20 mouse cellular contexts compared by ENCODE assay signal in the genomic region with DNA sequence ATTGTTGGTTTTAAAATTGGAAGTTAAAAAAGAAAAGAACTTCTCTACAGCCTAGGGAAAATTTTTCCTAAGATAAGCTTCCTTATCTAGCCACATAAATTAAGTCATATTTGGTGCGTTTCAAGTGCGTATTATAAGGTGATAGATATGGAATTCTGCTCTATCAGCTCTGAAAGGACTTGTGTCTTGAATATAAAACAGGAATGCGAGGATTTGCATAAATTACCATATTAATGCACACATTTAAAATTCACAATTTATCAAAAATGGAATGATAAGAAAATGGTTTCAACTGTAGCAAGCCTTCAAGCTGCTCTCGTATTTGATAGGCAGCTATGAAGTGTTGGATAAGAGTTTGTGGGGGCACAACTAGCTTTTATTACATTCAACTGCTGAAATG.
DNase-seq lines count a peak whose midpoint lies in the region; ATAC-seq and TF ChIP-seq lines count a peak whose summit lies in the region.
"Had no signal": no experiment of that assay in that cellular context is flagged by ENCODE, and none has a peak within 500 bp of the region (broad histone marks: within the 10 kb centered on the region; RNA-seq: fewer than 3 reads in every experiment).

No protein-coding gene starts in this region.

- H3K4me1 ChIP-seq in hindbrain, embryonic 14.5 days (replicated peaks; ENCODE audit: control insufficient read depth, insufficient read depth, low read length), result peaks cover 35% of the 10 kb centered on the region
- peaks cover 6% of the 10 kb centered on the region; the same call in 1 of the 2 replicates for H3K4me1 ChIP-seq in hindbrain, postnatal 0 days (ENCODE audit: insufficient read depth, low read length)
- H3K4me1 ChIP-seq in forebrain, embryonic 14.5 days (ENCODE audit: control insufficient read depth, insufficient read depth, low read length), result peaks cover 20% of the 10 kb centered on the region
- peaks cover 23% of the 10 kb centered on the region for H3K4me1 ChIP-seq in midbrain, embryonic 12.5 days
- H3K4me1 ChIP-seq: liver, embryonic 12.5 days; stomach, embryonic 15.5 days had no signal

- no peak overlapping the region for H3K4me2 ChIP-seq in hindbrain, embryonic 14.5 days (replicated peaks)
- H3K4me2 ChIP-seq in hindbrain, postnatal 0 days (ENCODE audit: low read depth, low read length), result no peak overlapping the region
- no peak overlapping the region for H3K4me2 ChIP-seq in forebrain, embryonic 14.5 days (ENCODE audit: low read length)
- H3K4me2 ChIP-seq in midbrain, embryonic 12.5 days (replicated peaks), result no peak overlapping the region
- H3K4me2 ChIP-seq: liver, embryonic 12.5 days; stomach, embryonic 15.5 days had no signal

- no peak overlapping the region for H3K4me3 ChIP-seq in hindbrain, embryonic 14.5 days (replicated peaks; ENCODE audit: low read length)
- no peak overlapping the region for H3K4me3 ChIP-seq in hindbrain, postnatal 0 days (ENCODE audit: low read length)
- H3K4me3 ChIP-seq in forebrain, embryonic 14.5 days (ENCODE audit: low read depth, low read length), result no peak overlapping the region
- no peak overlapping the region for H3K4me3 ChIP-seq in midbrain, embryonic 12.5 days
- H3K4me3 ChIP-seq: liver, embryonic 12.5 days; stomach, embryonic 15.5 days had no signal

- no peak for TF ChIP-seq CTCF in hindbrain, postnatal 0 days (IDR thresholded peaks at IDR 0.05; ENCODE audit: low read depth)
- no peak for TF ChIP-seq CTCF in brain, embryonic 14.5 days (IDR thresholded peaks at IDR 0.05; ENCODE audit: borderline replicate concordance, extremely low read depth, insufficient read depth, insufficient read length)

- ATAC-seq in hindbrain, embryonic 14.5 days (ENCODE audit: low FRiP score), result no peak
- ATAC-seq in hindbrain, postnatal 0 days, result no peak
- peak; percentile 33; the same call in 1 of the 2 replicates for ATAC-seq in forebrain, embryonic 14.5 days
- peak; percentile 16; the same call in 1 of the 2 replicates for ATAC-seq in midbrain, embryonic 12.5 days (ENCODE audit: low FRiP score, low read depth)
- ATAC-seq: intestine, postnatal 0 days; liver, embryonic 12.5 days; liver, postnatal 0 days had no signal

- H3K27ac ChIP-seq in hindbrain, embryonic 14.5 days, result peak overlapping the region; percentile 64
- H3K27ac ChIP-seq in hindbrain, postnatal 0 days, result no peak overlapping the region
- peak overlapping the region; percentile 62; the same call in 1 of the 2 replicates for H3K27ac ChIP-seq in forebrain, embryonic 14.5 days (ENCODE audit: low read depth, low read length)
- H3K27ac ChIP-seq in midbrain, embryonic 12.5 days (replicated peaks), result peak overlapping the region; percentile 78
- H3K27ac ChIP-seq: liver, embryonic 12.5 days; stomach, embryonic 15.5 days had no signal

- WGBS in hindbrain, embryonic 14.5 days, result 32% methylated on average over 4 of the region's 4 CpGs
- 52% methylated on average over 4 of the region's 4 CpGs for WGBS in hindbrain, postnatal 0 days
- 42% methylated on average over 4 of the region's 4 CpGs for WGBS in forebrain, embryonic 14.5 days
- 32% methylated on average over 4 of the region's 4 CpGs for WGBS in midbrain, embryonic 12.5 days

- H3K27me3 ChIP-seq in hindbrain, embryonic 14.5 days (ENCODE audit: control insufficient read depth, insufficient read depth, low read length), result no peaks in the 10 kb centered on the region
- H3K27me3 ChIP-seq in hindbrain, postnatal 0 days (ENCODE audit: insufficient read depth, low read length), result no peaks in the 10 kb centered on the region
- no peaks in the 10 kb centered on the region for H3K27me3 ChIP-seq in forebrain, embryonic 14.5 days (replicated peaks; ENCODE audit: control insufficient read depth, insufficient read depth, low read length)
- H3K27me3 ChIP-seq in midbrain, embryonic 12.5 days, result no peaks in the 10 kb centered on the region
- H3K27me3 ChIP-seq: liver, embryonic 12.5 days; stomach, embryonic 15.5 days had no signal

- intact Hi-C loops in left cerebral cortex, postnatal 4 days (cut with DNase I), result no loop called here

- H3K36me3 ChIP-seq in hindbrain, embryonic 14.5 days (replicated peaks; ENCODE audit: control insufficient read depth, insufficient read depth), result no peaks in the 10 kb centered on the region
- H3K36me3 ChIP-seq in hindbrain, postnatal 0 days (ENCODE audit: insufficient read depth, low read length), result no peaks in the 10 kb centered on the region
- H3K36me3 ChIP-seq in forebrain, embryonic 14.5 days (ENCODE audit: control insufficient read depth, insufficient read depth, low read length), result no peaks in the 10 kb centered on the region
- no peaks in the 10 kb centered on the region for H3K36me3 ChIP-seq in midbrain, embryonic 12.5 days
- H3K36me3 ChIP-seq: liver, embryonic 12.5 days; stomach, embryonic 15.5 days had no signal

- H3K9me3 ChIP-seq in hindbrain, embryonic 14.5 days (ENCODE audit: control insufficient read depth, low read length), result no peaks in the 10 kb centered on the region
- H3K9me3 ChIP-seq in hindbrain, postnatal 0 days (ENCODE audit: low read length), result no peaks in the 10 kb centered on the region
- no peaks in the 10 kb centered on the region for H3K9me3 ChIP-seq in forebrain, embryonic 14.5 days (replicated peaks; ENCODE audit: control insufficient read depth, low read length)
- H3K9me3 ChIP-seq in midbrain, embryonic 12.5 days, result no peaks in the 10 kb centered on the region
- H3K9me3 ChIP-seq: liver, embryonic 12.5 days; stomach, embryonic 15.5 days had no signal

- H3K9ac ChIP-seq in hindbrain, embryonic 14.5 days, result no peak overlapping the region
- no peak overlapping the region for H3K9ac ChIP-seq in hindbrain, postnatal 0 days (replicated peaks; ENCODE audit: low read length)
- H3K9ac ChIP-seq in forebrain, embryonic 14.5 days (ENCODE audit: low read length), result no peak overlapping the region
- H3K9ac ChIP-seq in midbrain, embryonic 12.5 days (replicated peaks), result no peak overlapping the region
- H3K9ac ChIP-seq: liver, embryonic 12.5 days; liver, postnatal 0 days; stomach, embryonic 15.5 days had no signal

- TF ChIP-seq POLR2A in brain, embryonic 14.5 days (IDR thresholded peaks at IDR 0.05; ENCODE audit: borderline replicate concordance, extremely low read depth, insufficient read depth, insufficient read length, poor library complexity, severe bottlenecking), result no peak

- no peak for DNase-seq in hindbrain, embryonic 14.5 days (ENCODE audit: low spot score)
- no peak for DNase-seq in hindbrain, postnatal 0 days (ENCODE audit: low spot score)
- peak; percentile 58 for DNase-seq in brain, embryonic 14.5 days (ENCODE audit: low read depth)
- peak; percentile 52 for DNase-seq in forebrain, embryonic 14.5 days (ENCODE audit: low spot score)
- DNase-seq in MN1 (ENCODE audit: low spot score), result no peak
- no peak for DNase-seq in thymus, postnatal 36 days
- no peak for DNase-seq in left cerebral cortex, postnatal 4 days
- DNase-seq: adrenal gland, adult 8-10 months; B cell, adult 2 months; gastrocnemius, postnatal 10 days; heart, postnatal 14 days; kidney, adult 9 months; kidney, postnatal 10 days; liver, postnatal 0 days; lung, postnatal 36 days; right cerebral cortex, postnatal 25 days had no signal

Comparison
In these comparisons a context has a peak if more than half of its experiments do, and no peak if none do; other contexts are left out.
1. ATAC-seq: peak in forebrain, embryonic 14.5 days (single experiment) and midbrain, embryonic 12.5 days (single experiment); none in hindbrain, embryonic 14.5 days (single experiment) and hindbrain, postnatal 0 days (single experiment).
2. DNase-seq: peak in brain, embryonic 14.5 days (single experiment) and forebrain, embryonic 14.5 days (single experiment); none in hindbrain, embryonic 14.5 days (single experiment), hindbrain, postnatal 0 days (single experiment), MN1 (single experiment), thymus, postnatal 36 days (0 of 2) and left cerebral cortex, postnatal 4 days (single experiment).